Mouse (Mus musculus) sigmoid colon, adult 10 weeks (tissue): Measurements from ENCODE around the gene Fgf3. TPM values are rescaled to one million over a fixed set of nuclear protein-coding genes. Genes with fewer than 3 reads are reported as not detected.

ENCODE experiments used
- polyA plus RNA-seq: library from polyadenylated mRNA; stranded (reverse); fragments of 350-450 nt; fragmentation: Illumina TruSeq; extraction: RNeasy Lipid Tissue Mini Kit (QIAGEN cat#74804); gene quantifications from one replicate; pipeline ENCODE4 v1.2.3, GENCODE M21; 2014; ENCODE audit warnings: low read depth, low replicate concordance

Fgf3 gene
- polyA plus RNA-seq: not detected

GRCm38 (mm10) chr7:144837891-144838488 lies at the start of gene Fgf3:
TSS of gene Fgf3 (plus strand) at chr7:144838083.

GRCm38 (mm10) chr7:144847067-144847466 lies 9.2 kb downstream of the Fgf3 start, which contains the start of gene Fgf4:
TSS of gene Fgf4 (plus strand) at chr7:144847367.

Other genes starting within 250 kb of the Fgf3 start
- gene Ano1, start 86.1 kb upstream of the Fgf3 start, polyA plus RNA-seq: 68.4 TPM
- gene Fgf4, start 9.3 kb downstream of the Fgf3 start, polyA plus RNA-seq: 0.28 TPM
- not detected for gene Fgf15, start 58.4 kb downstream of the Fgf3 start, polyA plus RNA-seq
- gene LTO1, start 77.0 kb downstream of the Fgf3 start, polyA plus RNA-seq: 7.0 TPM
- gene Ccnd1, start 101.8 kb downstream of the Fgf3 start, polyA plus RNA-seq: 42.6 TPM